Mouse (Mus musculus) neutrophil, adult 5-6 weeks (primary cell): Measurements from ENCODE around the gene Esr1. TPM values are rescaled to one million over a fixed set of nuclear protein-coding genes. Genes with fewer than 3 reads are reported as not detected.

Experiments
- ATAC-seq: fragments of 151-379, 151-347 bp; 2 replicates; pipeline ENCODE4 v1.8.0; 2017; ENCODE audit warnings: mild to moderate bottlenecking, moderate TSS enrichment; ENCODE audit not compliant: insufficient number of reproducible peaks, poor library complexity, low FRiP score, severe bottlenecking; ENCODE audit errors: extremely low read depth
- total RNA-seq: library from RNA; stranded (forward); fragments of 200-1000 nt; gene quantifications from 2 replicates; pipeline ENCODE4 v1.2.3, GENCODE M21; 2017

Esr1 gene
- total RNA-seq, 1 experiment from 2014 or later = 2.2 TPM

DNA sequence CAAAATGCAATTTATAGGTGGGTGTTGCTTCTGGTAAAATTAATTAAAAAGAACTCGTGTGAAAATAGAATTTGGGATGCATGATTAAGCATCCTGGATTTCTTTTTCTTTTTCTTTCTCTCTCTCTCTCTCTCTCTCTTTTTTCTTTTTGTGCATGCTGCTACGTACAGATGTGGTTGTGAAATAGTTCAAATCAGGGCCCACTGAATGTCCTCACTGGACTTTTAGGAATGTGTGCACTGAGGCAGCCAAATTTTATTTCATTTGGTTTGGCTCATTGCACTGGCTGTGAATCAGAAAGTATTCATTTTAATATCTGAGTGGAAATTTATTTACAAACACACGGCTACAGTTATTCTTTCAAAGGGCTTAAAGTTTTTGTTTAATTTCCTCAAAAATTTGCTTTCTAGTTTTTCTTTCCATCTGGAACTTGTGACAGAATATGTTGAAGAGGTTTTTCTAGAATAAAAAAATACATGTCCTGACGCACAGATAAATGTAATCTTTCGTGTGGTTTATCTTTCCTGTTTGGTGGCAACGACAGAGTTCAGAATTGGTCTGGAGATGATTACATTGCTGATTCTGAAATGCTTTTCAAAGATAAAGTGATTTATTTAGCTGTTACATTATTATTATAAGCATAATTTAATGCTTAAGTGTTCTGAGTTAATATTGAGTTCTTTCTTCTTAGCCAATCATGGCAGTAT is 164.8 kb downstream of the Esr1 start:
- ATAC-seq = no peak

DNA sequence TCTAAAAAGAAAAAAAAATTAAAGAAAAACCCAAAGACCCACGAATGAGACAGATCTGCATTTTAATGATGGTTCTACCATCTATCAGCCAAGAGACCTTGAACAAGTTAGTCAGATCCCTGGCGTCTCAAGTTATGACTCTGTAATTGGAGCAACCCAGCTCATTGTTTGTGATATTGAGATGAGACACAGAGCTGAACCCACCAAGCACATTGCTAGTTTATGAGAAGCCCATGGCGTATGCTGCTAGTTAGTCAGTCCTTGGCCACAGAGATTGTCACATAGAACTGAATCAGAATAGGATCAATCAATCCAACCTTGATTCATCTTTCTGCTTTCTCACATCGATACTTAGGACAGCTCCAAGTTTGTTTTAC is 165.3 kb downstream of the Esr1 start:
- no peak for ATAC-seq

DNA sequence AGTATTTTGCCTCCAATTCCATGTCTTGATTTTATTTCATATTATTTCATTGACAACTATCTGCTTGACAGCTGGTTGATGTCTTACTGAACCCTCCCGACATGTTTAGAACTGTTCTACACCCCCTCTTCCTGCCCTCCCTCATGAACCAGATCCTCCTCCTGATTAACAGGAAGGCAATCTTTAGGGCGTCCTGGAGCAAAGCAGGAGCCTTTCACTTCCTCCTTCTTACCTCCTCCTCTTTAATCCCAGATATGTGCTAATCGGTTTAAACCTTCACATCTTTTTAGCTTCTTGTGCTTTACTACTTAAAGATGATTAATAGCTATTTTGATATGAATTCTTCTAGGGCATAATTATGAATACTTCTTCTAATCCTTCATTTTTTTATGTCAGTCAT is 166.6 kb downstream of the Esr1 start:
- ATAC-seq = no peak

DNA sequence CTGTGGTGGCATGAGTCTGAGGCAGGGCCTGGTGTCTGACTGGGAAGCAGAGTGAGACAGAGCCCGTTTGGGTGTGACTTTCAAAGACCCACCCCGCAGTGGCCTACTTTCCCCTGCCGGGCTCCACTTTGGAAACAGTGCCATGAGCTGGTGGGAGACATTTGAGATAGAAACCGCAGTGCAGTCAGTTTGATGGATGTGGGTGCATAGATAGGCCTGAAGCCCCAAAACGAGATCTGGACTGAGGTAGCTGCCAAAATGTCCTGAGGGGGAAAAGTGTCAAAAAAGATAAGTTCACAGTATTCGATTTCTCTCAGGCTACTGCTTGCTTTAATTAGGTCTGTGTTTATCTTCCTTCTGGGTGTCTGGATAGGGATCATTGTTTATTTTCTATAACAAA is 169.5 kb downstream of the Esr1 start:
- ATAC-seq = no peak

DNA sequence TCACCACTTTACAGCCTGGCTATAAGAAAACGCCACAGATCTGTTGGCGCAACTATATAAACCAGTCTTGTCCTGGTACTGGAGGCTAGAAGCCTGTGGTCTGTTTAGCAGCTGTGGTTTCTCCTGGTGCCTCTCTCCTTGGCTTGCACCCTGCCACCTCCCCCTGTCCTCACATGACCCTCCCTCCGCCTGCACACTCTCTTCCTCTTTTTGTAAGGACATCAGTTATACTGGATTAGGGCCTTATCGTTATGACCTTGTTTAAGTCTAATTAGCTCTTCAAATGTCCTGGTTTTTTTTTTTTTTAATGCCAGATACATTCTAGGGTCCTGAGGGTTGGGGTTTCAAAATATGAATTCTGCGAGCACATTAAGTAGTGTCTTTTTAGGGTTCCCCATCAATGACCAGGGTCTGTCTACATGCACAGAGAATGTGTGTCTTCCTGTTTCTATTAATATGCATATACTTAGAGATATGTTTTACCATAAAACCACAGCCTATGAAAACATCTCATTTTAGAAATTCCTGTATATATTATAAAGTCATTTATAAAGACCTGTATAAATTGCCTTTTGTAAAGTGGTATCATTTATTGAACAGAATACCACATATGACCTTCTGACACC is 175.7 kb downstream of the Esr1 start:
- ATAC-seq = peak; percentile 82; the same call in 1 of the 2 replicates

DNA sequence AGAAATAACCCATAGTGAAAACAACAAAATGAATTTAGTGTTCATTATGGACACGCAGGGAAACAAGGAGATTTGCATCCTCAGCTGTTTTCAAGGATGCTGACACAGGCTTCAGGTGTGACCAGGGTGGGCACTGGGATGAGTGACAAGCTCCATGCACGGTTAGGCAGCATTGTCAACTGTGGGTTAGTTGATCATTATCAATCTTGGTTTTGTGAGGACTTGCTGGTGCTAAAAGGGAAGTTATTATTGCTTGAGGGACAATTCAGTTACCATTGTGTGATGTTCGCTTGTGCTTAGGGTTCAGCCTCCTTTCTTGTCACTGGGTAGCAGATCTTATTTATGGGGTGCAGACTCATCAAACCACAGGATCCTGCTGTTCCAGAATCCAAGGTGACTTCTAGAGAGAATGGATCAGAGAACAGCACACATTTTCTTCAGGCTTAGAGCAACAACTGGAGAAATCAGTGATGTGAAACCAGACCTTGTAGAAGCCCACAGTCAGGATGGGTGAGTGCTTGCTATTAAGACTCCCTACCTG is 186.9 kb downstream of the Esr1 start:
- ATAC-seq = no peak

DNA sequence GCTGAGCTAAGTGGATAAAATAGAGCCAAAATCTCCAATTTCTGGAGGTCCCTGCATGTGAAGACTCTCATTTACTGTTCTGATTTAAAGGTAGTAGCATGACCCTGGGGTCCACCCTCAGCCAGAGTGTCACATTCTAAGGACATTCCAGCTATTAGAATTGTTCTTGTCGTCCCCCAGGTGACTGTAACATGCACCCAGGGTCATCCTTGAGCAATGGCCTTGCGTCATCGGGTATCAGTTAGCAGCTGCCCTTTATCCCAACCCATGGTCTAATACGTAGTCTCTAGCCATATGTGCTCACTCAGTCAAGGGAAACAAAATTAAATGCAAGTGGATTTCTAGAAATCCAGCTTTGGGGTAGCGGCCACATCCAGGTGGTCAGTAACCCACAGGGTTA is 213.0 kb downstream of the Esr1 start:
- no peak for ATAC-seq

DNA sequence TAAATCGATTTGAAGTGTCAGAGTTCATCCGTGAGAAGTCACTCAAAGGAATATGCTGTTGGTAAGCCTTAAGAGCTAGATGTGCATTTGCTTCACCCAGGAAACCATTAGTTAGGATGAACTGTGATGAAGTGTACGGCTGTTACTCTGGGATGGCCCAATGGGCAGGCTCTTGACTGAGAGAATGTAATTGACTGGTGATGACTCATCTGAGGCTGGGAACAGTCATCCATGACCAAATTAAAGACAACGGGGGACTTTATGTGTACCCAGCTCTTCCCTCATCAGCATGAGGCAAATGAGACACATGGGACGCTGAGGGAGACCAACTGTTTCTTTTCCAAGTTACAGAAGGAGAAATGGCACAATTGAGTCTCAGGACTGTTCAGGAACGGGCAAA is 219.2 kb downstream of the Esr1 start:
- ATAC-seq = no peak

DNA sequence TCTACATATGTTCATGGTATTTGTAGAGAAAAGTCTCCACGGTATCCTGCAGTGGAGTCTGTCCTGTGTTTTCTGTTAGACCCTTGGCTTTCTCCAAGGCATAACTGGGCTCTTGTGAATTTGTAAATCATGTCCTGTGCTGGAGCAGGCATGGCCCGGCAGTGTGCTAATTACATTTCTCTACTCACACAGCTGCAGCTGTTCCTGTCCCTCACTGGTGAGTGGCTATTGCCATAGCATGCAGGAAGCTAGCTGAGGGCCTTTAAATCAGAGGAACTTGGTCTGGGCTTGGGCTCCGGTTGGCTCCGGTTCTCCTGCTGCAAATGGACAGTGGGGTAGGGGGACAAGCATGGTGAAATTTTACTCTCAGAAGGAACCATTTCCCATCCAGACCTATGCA is 226.7 kb downstream of the Esr1 start:
- ATAC-seq = no peak

DNA sequence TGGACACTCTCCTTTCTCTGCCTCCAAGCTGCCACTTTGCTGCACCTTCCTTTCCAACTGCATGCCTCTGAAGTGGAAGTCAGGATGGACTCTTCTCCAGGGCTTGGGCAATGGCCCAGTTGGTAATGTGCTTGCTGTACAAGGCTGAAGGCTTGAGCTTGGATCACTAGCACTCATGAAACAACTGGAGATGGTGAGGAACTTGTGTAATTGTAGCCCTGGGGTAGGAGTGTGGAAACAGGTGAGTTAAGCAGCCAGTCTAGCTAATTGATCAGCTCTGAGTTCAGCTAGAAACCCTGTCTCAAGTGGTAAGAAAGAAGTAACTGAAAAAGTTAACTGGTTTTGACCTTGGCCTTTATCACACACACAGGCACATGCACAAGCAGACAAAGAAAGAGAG is 229.6 kb downstream of the Esr1 start:
- no peak for ATAC-seq

DNA sequence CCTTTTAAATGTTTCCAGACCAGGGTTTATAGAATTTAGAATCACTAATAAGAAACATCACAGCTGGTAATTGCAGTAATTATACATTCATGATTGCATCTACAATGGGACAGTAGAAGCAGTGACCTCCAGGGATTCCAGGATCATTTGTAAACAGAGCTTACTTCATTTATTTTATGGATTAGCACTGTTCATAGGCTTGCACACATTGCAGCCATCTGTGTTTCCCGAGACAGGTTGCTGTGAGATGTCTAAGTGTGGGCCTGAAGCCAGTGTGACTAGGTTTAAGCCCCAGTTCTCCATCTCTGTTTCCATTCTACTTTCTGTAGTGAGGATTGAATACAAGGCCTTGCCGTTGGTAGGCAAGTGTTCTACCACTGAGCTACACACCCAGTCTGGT is 236.1 kb downstream of the Esr1 start:
- no peak for ATAC-seq

DNA sequence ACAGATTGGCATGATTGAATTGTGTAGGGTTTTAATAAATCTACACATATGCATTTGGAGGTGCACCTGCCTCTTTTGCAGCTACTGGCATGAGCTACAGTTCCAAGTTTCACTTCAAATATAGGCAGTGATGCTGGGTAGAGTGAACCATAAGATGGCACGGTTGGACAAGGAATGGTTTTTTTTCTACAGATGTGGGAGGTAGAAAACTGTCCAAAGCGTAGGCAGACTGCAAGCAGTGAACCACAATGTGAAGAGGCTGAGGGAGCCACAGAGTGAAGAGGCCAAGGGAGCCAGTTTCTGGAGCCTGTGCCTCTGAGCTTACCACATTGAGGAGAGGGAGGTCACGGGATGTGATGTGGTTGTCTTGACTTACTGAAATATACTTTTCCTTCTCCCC is 238.5 kb downstream of the Esr1 start:
- ATAC-seq = no peak

DNA sequence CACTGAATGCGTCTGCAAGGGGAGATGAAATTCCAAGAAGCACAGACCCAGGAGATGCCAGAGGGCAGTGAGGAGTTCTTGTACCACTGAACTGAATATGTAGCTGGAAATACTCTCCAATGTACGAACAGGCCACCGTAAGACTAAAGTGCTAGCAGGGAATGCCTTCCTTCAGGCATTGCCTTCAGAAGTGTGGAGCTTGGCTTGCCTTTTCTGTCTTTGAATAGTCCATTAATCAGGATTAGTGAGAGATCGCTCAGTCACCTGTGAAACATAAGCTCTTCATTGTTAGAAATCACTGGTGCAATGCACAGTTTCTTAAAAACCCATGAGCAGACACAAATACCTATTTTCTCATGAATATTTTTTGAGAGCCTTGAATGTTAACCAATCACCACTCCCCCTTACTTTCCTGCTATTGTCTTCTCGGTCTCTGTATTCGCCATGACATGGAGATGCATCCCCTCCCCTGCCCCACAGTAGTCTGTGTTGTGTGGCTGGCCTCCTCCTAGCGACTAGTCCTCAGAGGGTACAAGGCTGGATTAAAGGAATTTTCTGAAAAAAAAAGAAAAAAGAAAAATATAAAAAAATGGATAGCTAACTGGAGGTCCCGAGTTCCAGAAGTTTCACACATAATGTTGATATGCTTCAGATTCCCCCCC is 263.8 kb downstream of the Esr1 start:
- ATAC-seq = no peak

DNA sequence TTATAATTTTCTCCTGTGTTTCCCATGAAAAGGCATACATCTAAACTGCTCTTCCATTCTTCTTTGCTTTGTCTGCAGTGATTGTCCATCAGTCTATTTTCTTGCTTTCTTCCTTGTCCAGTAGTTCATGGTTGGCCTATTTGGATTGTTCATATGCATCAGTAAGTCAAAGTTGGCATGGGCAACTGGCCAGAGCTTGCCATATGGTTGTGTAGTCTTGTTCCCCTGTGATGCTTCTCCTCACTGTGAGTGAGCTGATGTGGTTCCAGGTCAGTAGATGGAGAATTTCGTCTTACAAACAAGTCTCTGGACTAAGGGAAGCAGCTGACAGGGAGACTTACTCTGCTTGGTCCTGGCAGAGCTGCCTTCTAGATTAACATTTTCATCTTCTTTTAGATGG is 270.0 kb downstream of the Esr1 start:
- ATAC-seq = no peak

DNA sequence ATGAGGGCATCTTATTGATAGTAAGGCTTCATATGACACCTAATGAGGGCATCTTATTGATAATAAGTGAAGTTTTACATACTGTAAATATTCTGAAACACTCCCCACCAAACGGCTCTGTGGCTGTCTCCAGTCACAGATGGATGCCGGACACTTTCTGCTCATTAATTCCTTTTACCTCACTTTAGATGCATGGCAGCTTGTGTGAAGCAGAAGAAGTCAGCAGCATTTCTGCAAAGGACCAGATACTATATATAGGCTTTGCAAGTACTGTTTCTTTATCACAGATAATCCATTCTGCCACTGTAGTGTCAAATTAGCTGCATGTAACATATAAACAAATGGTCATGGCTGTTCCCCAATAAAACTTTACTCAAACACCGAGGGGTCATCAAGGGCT is 274.1 kb downstream of the Esr1 start:
- ATAC-seq = no peak

DNA sequence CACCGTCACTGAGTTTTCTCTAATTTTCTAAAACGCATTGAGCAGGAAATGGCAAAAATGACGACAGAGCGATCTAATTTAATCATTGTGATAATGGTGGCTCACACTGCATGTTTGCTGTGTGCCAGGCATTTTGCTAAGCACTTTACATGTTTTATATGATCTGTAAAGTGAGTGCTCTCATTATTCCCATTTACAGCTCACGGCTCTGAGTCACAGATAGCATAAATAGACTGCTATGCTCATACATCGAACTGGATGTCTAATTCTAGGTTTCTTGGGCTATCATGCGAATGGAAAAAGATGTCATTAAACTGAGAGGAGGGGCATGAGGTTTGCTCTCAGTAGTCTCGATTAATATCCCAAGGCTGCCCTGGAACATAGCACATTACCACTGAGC is 274.6 kb downstream of the Esr1 start:
- ATAC-seq = no peak

DNA sequence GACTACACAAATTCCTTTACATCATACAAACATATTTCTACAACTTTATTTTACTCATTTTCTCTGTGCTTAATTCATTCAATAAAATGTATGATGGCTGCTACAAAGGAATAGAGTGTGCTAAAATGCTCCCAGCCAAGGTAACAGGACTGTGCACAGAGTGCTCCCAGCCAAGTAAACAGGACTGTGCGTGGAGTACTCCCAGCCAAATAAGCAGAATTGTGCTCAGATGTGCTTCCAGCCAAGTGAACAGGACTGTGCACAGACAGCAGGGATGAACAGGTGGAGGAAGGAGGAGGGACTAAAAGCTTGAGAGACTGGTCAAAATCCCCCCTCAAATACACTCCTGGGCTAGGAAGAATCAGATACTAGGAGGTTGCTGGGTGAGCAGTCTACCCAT is 282.1 kb downstream of the Esr1 start:
- no peak for ATAC-seq

DNA sequence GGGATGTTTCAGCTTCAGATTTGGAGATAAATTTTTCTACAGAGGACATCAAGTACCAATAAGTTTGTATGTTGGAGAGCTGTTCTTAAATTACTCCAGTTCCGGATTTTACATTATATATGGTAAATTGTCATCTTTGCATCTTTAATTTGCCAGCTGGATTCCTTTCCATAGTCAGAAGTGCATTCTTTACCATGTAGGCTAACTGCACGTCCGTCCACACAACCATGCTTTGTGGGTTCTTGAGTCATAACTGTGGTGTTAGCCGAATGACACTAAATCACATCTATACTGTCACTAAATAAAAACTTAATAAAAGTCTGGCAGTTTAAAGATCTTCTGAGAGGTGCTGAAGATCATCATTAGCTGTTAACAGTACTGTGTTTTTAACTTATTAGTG is 286.4 kb downstream of the Esr1 start:
- no peak for ATAC-seq

DNA sequence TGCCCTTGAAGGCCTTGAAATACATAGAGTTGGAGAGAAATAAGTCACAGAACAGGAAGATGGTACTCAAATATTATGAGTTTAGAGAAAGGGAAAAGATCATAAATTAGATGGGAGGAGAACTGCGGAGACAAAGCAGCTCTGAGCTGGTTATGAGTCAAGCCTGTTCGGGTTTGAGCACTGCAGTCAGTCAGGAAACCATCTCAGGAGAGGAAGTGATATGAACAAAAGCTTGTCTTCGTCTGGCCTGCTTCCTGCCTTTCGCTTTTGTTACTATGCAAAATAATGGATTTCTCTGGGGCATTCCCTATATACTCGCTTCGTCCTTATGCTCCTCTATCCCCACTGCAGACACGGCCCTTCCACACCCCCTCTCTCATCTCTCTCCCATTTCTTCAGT is 288.9 kb downstream of the Esr1 start:
- no peak for ATAC-seq

DNA sequence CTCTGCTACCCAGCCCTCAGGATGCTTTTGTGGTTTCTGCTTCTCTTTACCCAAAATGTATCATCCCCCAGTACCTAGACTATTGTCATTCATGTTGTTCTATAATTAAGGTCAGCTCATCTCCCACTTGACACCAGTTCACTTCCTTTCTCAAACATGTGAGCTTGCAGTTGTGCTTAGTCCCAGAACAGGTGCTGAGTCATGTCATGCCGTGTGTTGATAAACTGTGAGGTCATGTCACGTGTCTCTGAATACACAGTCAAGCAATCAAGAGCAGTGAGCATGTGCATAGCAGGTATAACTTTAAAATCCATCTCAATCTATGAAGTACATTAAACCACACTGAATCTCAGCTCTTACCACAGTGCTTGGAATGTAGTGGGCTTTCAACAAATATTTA is 297.9 kb downstream of the Esr1 start:
- ATAC-seq = no peak
